Mouse (Mus musculus) intestine, postnatal 0 days (tissue): Measurements from ENCODE around the gene Fam189b. TPM values are rescaled to one million over a fixed set of nuclear protein-coding genes. Genes with fewer than 3 reads are reported as not detected.

Experiments
- ATAC-seq: fragments of 200-750 bp; cut with Nextera tagmentation; 2 replicates; pipeline ENCODE4 v1.8.0; 2017; ENCODE audit warnings: mild to moderate bottlenecking, moderate TSS enrichment, moderate library complexity
- H3K27ac ChIP-seq: fragments of 300-500 bp; sonication (generic); 2 replicates; pipeline ENCODE4 v1.5.1; 2014; ENCODE audit warnings: mild to moderate bottlenecking, low read depth, low read length, moderate library complexity
- H3K27me3 ChIP-seq: fragments of 300-500 bp; sonication (generic); replicated peaks from 2 replicates; pipeline ENCODE4 v1.6.1; 2014; ENCODE audit warnings: low read length, mixed read lengths; ENCODE audit not compliant: control insufficient read depth, insufficient read depth
- H3K36me3 ChIP-seq: fragments of 300-500 bp; sonication (generic); 2 replicates; pipeline ENCODE4 v1.6.1; 2014; ENCODE audit warnings: mild to moderate bottlenecking, moderate library complexity; ENCODE audit not compliant: control insufficient read depth, insufficient read depth
- H3K4me1 ChIP-seq: fragments of 300-500 bp; sonication (generic); replicated peaks from 2 replicates; pipeline ENCODE4 v1.6.1; 2014; ENCODE audit warnings: antibody characterized with exemption, low read length, mixed read lengths; ENCODE audit not compliant: control insufficient read depth, insufficient read depth
- H3K4me2 ChIP-seq: fragments of 300-500 bp; sonication (generic); replicated peaks from 2 replicates; pipeline ENCODE4 v1.6.1; 2014; ENCODE audit warnings: low read depth, mild to moderate bottlenecking, moderate library complexity
- H3K4me3 ChIP-seq: fragments of 300-500 bp; sonication (generic); 2 replicates; pipeline ENCODE4 v1.5.1; 2014; ENCODE audit warnings: low read depth, low read length
- H3K9ac ChIP-seq: fragments of 300-500 bp; sonication (generic); 2 replicates; pipeline ENCODE4 v1.6.1; 2014; ENCODE audit warnings: mild to moderate bottlenecking, low read depth, low read length
- H3K9me3 ChIP-seq: fragments of 300-500 bp; sonication (generic); 2 replicates; pipeline ENCODE4 v1.6.1; 2016; ENCODE audit warnings: mixed run types; ENCODE audit not compliant: control insufficient read depth
- CTCF ChIP-seq: sonication (generic); IDR thresholded peaks from 2 replicates; pipeline ENCODE4 v1.5.1; 2016; ENCODE audit warnings: low read depth, mild to moderate bottlenecking, control low read depth, antibody characterized with exemption, moderate library complexity
- WGBS: fragments of 180-500 bp; shearing (Covaris S2); extraction: QIAGEN DNeasy Blood & Tissue Kit; methylation state at CpG from one replicate; pipeline ENCODE4 v1.1.7; 2014; 5-methylcytosine and 5-hydroxymethylcytosine counted together
- microRNA counts: library from miRNA; unstranded; fragments of <30 nt; microRNA quantifications from one replicate; lab custom pipeline; 2016
- microRNA-seq: library from miRNA; unstranded; fragments of <30 nt; microRNA quantifications from one replicate; pipeline ENCODE4, GENCODE M21; 2016
- polyA plus RNA-seq: library from polyadenylated mRNA; unstranded; fragments of >200 nt; fragmentation: Nextera tagmentation; extraction: Ambion mirVana; gene quantifications from 2 replicates; pipeline ENCODE4 v1.2.1, GENCODE M21; 2015

Gene Fam189b
- polyA plus RNA-seq, 1 experiment from 2014 or later, result 4.9 TPM

DNA sequence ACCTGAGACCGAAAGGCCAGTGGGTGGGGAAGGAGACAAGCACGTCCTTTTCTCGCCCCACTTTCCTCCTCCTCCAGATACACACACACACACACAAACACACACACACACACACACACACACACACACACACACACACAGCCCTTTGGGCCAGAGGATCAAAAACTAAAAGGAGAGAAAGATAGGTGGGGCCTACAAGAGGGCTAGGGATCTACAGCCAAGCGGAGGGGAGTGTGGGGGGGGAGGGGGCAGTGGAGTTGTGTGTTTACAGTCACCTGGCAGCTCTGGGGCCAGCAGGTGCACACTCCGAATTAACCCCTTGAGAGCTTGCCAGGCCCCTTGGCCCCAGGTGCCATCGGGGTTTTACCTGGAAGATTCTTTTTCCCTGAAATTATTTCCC is 49.7 kb downstream of the Fam189b start:
- Histone ChIP-seq H3K9me3 (no peaks in the 10 kb centered on the region), H3K27ac (no peak overlapping the region), H3K4me2 (no peak overlapping the region), H3K4me3 (no peak overlapping the region), H3K9ac (no peak overlapping the region), H3K36me3 (no peaks in the 10 kb centered on the region), H3K27me3 (no peaks in the 10 kb centered on the region), H3K4me1 (peaks cover 3% of the 10 kb centered on the region; the same call in 1 of the 2 replicates)
- ATAC-seq, result no peak
- WGBS, result 34% methylated on average over 6 of the region's 6 CpGs
- no peak for TF ChIP-seq CTCF

DNA sequence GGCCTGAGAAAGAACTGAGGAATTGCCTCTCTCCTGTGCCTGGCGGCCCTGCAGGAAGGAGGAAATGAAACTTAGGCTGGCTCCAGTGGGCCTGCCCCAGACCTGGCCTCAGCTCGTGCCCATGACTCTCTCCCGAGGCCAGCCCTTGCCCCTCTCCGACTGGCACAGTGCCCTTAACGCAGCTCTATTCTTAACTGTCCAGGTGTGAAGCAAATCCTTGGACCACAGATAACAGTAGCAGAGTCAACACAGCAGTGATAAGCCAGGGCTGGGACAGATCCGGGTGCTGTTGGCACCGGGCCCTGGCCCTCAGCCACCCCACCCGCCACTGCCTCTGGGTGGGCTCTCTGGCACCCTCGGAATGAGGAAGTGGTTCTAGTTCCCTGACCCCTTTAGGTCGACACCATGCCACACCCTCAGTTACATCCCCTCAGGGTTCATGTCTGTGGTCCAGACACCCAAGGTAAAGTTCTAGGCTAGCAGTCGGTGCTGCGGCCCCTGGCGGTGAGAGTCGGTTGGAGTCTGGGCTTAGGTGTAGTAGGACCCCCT is 50.7 kb downstream of the Fam189b start:
- Histone ChIP-seq H3K27ac (peak overlapping the region; percentile 16; the same call in 1 of the 2 replicates), H3K4me1 (0 out of 2 replicates have a peak, but pooled peaks cover 3% of the 10 kb centered on the region), H3K36me3 (no peaks in the 10 kb centered on the region; the same call in 1 of the 2 replicates), H3K9me3 (no peaks in the 10 kb centered on the region), H3K9ac (no peak overlapping the region), H3K4me3 (no peak overlapping the region), H3K27me3 (no peaks in the 10 kb centered on the region), H3K4me2 (no peak overlapping the region)
- TF ChIP-seq CTCF, result no peak
- ATAC-seq, result peak; percentile 75
- 37% methylated on average over 13 of the region's 14 CpGs for WGBS

DNA sequence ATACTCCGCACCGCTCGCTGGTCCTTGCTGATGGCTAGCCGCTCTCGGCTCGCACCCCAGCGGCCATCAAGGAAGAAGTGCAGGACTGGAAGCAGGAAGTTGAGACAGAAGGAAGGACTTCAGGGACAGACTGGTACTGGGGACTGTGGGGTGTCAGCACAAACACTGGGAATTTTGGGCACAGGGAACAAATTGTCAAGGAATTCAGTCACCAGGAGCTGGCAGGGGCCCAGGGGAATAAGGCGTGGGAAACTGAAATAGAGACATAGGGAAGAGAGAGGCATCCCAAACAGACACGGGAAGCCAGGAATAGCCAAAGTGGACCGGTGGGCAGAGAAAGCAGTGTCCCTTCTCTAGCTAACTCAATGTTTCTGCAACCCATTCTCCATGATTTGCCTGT is 53.6 kb downstream of the Fam189b start:
- no peak for TF ChIP-seq CTCF
- Histone ChIP-seq H3K9me3 (no peaks in the 10 kb centered on the region), H3K27ac (no peak overlapping the region), H3K36me3 (no peaks in the 10 kb centered on the region; the same call in 1 of the 2 replicates), H3K27me3 (no peaks in the 10 kb centered on the region), H3K9ac (no peak overlapping the region), H3K4me2 (no peak overlapping the region), H3K4me1 (0 out of 2 replicates have a peak, but pooled peaks cover 3% of the 10 kb centered on the region), H3K4me3 (no peak overlapping the region)
- ATAC-seq, result no peak
- WGBS, result 89% methylated on average over 10 of the region's 10 CpGs

DNA sequence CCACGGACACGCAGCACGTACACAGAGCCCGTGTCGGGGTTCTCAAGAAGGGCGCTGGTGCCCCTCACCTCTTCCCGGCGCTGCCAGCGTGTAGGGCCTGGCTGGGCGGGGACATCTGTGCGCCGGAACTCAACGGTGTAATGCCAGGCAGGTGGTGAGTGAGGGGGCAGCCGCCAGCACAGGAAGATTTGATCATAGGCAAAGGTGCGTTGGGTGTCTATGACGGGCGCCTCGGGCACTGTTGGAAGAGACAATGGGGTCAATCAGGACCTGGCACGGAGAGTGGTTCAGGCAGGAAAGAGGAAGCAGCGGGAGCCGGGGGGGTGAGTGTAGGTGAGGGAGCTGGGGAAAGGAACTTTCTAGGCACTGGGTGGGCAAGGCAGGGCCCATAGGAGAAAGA is 54.7 kb downstream of the Fam189b start:
- Histone ChIP-seq H3K27ac (no peak overlapping the region), H3K9ac (no peak overlapping the region), H3K4me1 (0 out of 2 replicates have a peak, but pooled peaks cover 7% of the 10 kb centered on the region), H3K9me3 (no peaks in the 10 kb centered on the region), H3K4me2 (no peak overlapping the region), H3K27me3 (no peaks in the 10 kb centered on the region), H3K4me3 (no peak overlapping the region), H3K36me3 (no peaks in the 10 kb centered on the region; the same call in 1 of the 2 replicates)
- ATAC-seq, result no peak
- TF ChIP-seq CTCF, result no peak
- WGBS, result 88% methylated on average over 21 of the region's 21 CpGs

DNA sequence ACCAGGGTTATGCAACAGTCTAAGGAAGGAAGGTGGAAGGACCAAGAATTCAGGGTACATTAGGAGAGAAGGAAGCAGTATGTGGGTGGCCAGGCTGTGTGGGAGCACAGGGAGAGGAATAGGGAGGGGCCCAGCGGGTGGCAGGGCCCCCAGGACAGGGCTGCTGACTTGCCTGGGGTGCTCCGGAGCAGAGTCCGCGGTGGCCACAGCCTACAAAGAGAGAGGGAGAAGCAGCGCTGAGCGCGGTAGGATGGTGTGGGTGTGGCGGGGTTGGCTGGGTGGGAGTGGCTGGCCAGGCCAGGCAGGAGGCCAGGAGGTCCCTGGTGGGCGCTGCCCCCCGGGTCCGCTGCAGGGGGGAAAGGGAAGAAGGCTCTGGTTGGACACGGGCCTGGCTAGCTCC is 55.6 kb downstream of the Fam189b start:
- peak overlapping the region; percentile 15; the same call in 1 of the 2 replicates for H3K27ac ChIP-seq
- TF ChIP-seq CTCF, result no peak
- 0 out of 2 replicates have a peak, but pooled peaks cover 7% of the 10 kb centered on the region for H3K4me1 ChIP-seq
- no peaks in the 10 kb centered on the region for H3K9me3 ChIP-seq
- no peaks in the 10 kb centered on the region; the same call in 1 of the 2 replicates for H3K36me3 ChIP-seq
- peak overlapping the region; percentile 57 for H3K4me2 ChIP-seq
- peak; percentile 56 for ATAC-seq
- H3K27me3 ChIP-seq, result no peaks in the 10 kb centered on the region
- 30% methylated on average over 11 of the region's 12 CpGs for WGBS
- no peak overlapping the region for H3K4me3 ChIP-seq
- H3K9ac ChIP-seq, result no peak overlapping the region

MicroRNAs encoded within 50 kb of the gene (microRNA counts, 519-probe panel; counts per million panel counts)
- microRNA mmu-miR-92b (lab: Ali Mortazavi, UCI), result not detected

Small RNAs within 50 kb of the gene (microRNA-seq; reads per million reads assigned to microRNA genes)
- gene Mir92b, result 38.0 reads per million, percentile 35 among the genes with 10 or more reads in this experiment

Other genes starting within 250 kb of the Fam189b start
- 7.4 and 9.0 TPM in 2 replicates for gene Ash1l, start 232.5 kb upstream of the Fam189b start, polyA plus RNA-seq
- gene Dap3, start 232.0 kb upstream of the Fam189b start, polyA plus RNA-seq, result 91.5 and 95.9 TPM in 2 replicates
- gene Rusc1, start 89.8 kb upstream of the Fam189b start, polyA plus RNA-seq, result 29.0 and 32.5 TPM in 2 replicates
- gene Gm43738, start 82.0 kb upstream of the Fam189b start, polyA plus RNA-seq, result not detected in 2 replicates
- 138 and 154 TPM in 2 replicates for gene Fdps, start 81.2 kb upstream of the Fam189b start, polyA plus RNA-seq
- 91.8 and 103 TPM in 2 replicates for gene Pklr, start 47.0 kb upstream of the Fam189b start, polyA plus RNA-seq
- 1.1 TPM in 2 replicates for gene Hcn3, start 22.9 kb upstream of the Fam189b start, polyA plus RNA-seq
- 8.5 and 8.6 TPM in 2 replicates for gene Clk2, start 18.3 kb upstream of the Fam189b start, polyA plus RNA-seq
- gene Scamp3, start 5.7 kb upstream of the Fam189b start, polyA plus RNA-seq, result 80.5 and 86.3 TPM in 2 replicates
- 140 TPM in 2 replicates for gene Gba, start 19.8 kb downstream of the Fam189b start, polyA plus RNA-seq
- gene Thbs3, start 32.0 kb downstream of the Fam189b start, polyA plus RNA-seq, result 15.2 and 17.2 TPM in 2 replicates
- 140 and 145 TPM in 2 replicates for gene Mtx1, start 43.9 kb downstream of the Fam189b start, polyA plus RNA-seq
- 3.5 and 6.7 TPM in 2 replicates for gene Muc1, start 45.9 kb downstream of the Fam189b start, polyA plus RNA-seq
- 273 and 281 TPM in 2 replicates for gene Krtcap2, start 62.8 kb downstream of the Fam189b start, polyA plus RNA-seq
- 1.2 and 1.3 TPM in 2 replicates for gene Trim46, start 63.2 kb downstream of the Fam189b start, polyA plus RNA-seq
- 120 and 128 TPM in 2 replicates for gene Dpm3, start 76.2 kb downstream of the Fam189b start, polyA plus RNA-seq
- gene Slc50a1, start 87.4 kb downstream of the Fam189b start, polyA plus RNA-seq, result 57.4 and 61.8 TPM in 2 replicates
- 50.7 and 69.8 TPM in 2 replicates for gene Efna1, start 98.0 kb downstream of the Fam189b start, polyA plus RNA-seq
- gene Efna3, start 139.8 kb downstream of the Fam189b start, polyA plus RNA-seq, result 1.4 and 1.6 TPM in 2 replicates
- gene Efna4, start 154.9 kb downstream of the Fam189b start, polyA plus RNA-seq, result 5.1 and 5.3 TPM in 2 replicates
- 33.9 and 37.0 TPM in 2 replicates for gene Adam15, start 166.9 kb downstream of the Fam189b start, polyA plus RNA-seq
- gene Dcst2, start 178.8 kb downstream of the Fam189b start, polyA plus RNA-seq, result 10.0 and 11.5 TPM in 2 replicates
- gene Dcst1, start 182.1 kb downstream of the Fam189b start, polyA plus RNA-seq, result 23.5 and 26.7 TPM in 2 replicates
- gene Zbtb7b, start 211.6 kb downstream of the Fam189b start, polyA plus RNA-seq, result 14.3 and 20.8 TPM in 2 replicates
- gene Lenep, start 219.7 kb downstream of the Fam189b start, polyA plus RNA-seq, result not detected in 2 replicates
- gene Flad1, start 228.7 kb downstream of the Fam189b start, polyA plus RNA-seq, result 29.2 and 32.1 TPM in 2 replicates
- gene Cks1b, start 235.2 kb downstream of the Fam189b start, polyA plus RNA-seq, result 106 and 118 TPM in 2 replicates
- gene Shc1, start 235.3 kb downstream of the Fam189b start, polyA plus RNA-seq, result 43.4 and 48.6 TPM in 2 replicates
- 17.1 and 17.5 TPM in 2 replicates for gene Pygo2, start 247.1 kb downstream of the Fam189b start, polyA plus RNA-seq